Mouse (Mus musculus): ENCODE results near the gene Cebpg.

- no peak for TF ChIP-seq CTCF (IDR thresholded peaks at IDR 0.05; ENCODE audit: extremely low read depth, insufficient read depth, low read length)
- TF ChIP-seq POLR2A (IDR thresholded peaks at IDR 0.05; ENCODE audit: extremely low read depth, insufficient read depth, low read length): no peak
Observed at GRCm38 (mm10) chr7:35098777-35099176, 42.4 kb upstream of the Cebpg start.

Data from cortical plate, adult 2 months (tissue).